Mouse (Mus musculus) midbrain, embryonic 11.5 days (tissue): ENCODE results near the gene Rpgrip1l. TPM values are rescaled to one million over a fixed set of nuclear protein-coding genes. Genes with fewer than 3 reads are reported as not detected.

Experiments
- ATAC-seq: fragments of 200-750 bp; cut with Nextera tagmentation; 2 replicates; pipeline ENCODE4 v1.8.0; 2017; ENCODE audit warnings: moderate TSS enrichment, moderate library complexity; ENCODE audit not compliant: low FRiP score
- DNase-seq: peaks from one replicate; pipeline ENCODE4 v3.0.0; 2015; ENCODE audit warnings: low spot score; ENCODE audit errors: missing footprints
- H3K27ac ChIP-seq: fragments of 300-500 bp; sonication (generic); 2 replicates; pipeline ENCODE4 v1.5.1; 2014; ENCODE audit warnings: low read depth, low read length
- H3K27me3 ChIP-seq: fragments of 300-500 bp; sonication (generic); 2 replicates; pipeline ENCODE4 v1.6.1; 2014; ENCODE audit warnings: mild to moderate bottlenecking, low read length, moderate library complexity, mixed read lengths; ENCODE audit not compliant: control insufficient read depth, insufficient read depth
- H3K36me3 ChIP-seq: fragments of 300-500 bp; sonication (generic); 2 replicates; pipeline ENCODE4 v1.6.1; 2014; ENCODE audit warnings: mild to moderate bottlenecking, low read length, moderate library complexity, mixed read lengths; ENCODE audit not compliant: control insufficient read depth, insufficient read depth
- H3K4me1 ChIP-seq: fragments of 300-500 bp; sonication (generic); 2 replicates; pipeline ENCODE4 v1.6.1; 2014; ENCODE audit warnings: low read length; ENCODE audit not compliant: control insufficient read depth, insufficient read depth
- H3K4me2 ChIP-seq: fragments of 300-500 bp; sonication (generic); 2 replicates; pipeline ENCODE4 v1.6.1; 2014; ENCODE audit warnings: mild to moderate bottlenecking, moderate library complexity
- H3K4me3 ChIP-seq: fragments of 300-500 bp; sonication (generic); 2 replicates; pipeline ENCODE4 v1.5.1; 2014; ENCODE audit warnings: low read depth, low read length
- H3K9ac ChIP-seq: fragments of 300-500 bp; sonication (generic); 2 replicates; pipeline ENCODE4 v1.6.1; 2014; ENCODE audit warnings: low read length
- H3K9me3 ChIP-seq: fragments of 300-500 bp; sonication (generic); 2 replicates; pipeline ENCODE4 v1.6.1; 2016; ENCODE audit warnings: low read length; ENCODE audit not compliant: control insufficient read depth
- WGBS: fragments of 180-500 bp; shearing (Covaris S2); extraction: QIAGEN DNeasy Blood & Tissue Kit; methylation state at CpG from one replicate; pipeline ENCODE4 v1.1.7; 2014; 5-methylcytosine and 5-hydroxymethylcytosine counted together
- polyA plus RNA-seq: library from polyadenylated mRNA; unstranded; fragments of >200 nt; fragmentation: Nextera tagmentation; extraction: Ambion mirVana; gene quantifications from 2 replicates; pipeline ENCODE4 v1.2.1, GENCODE M21; 2014

The Rpgrip1l gene
- polyA plus RNA-seq, 1 experiment from 2014 or later, result 13.9 TPM

DNA sequence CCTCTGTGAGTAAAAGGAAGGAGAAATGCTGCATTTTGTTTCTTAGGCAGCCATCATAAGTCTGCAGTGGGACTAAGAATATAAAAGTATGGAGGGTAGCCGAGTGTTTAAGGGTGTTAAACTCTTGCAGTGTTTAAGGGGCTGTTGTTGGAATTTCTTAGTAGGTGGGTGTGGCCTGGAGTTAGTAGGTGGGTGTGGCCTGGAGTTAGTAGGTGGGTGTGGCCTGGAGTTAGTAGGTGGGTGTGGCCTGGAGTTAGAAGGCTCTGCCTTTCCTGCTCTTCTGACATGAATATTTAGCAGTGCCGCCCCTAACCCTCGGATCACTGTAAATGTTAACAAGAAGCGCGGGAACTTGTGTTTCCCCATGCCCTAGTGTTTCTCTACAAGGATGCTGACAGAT lies 40.0 kb upstream of the Rpgrip1l start:
- no peak overlapping the region for H3K27ac ChIP-seq
- no peaks in the 10 kb centered on the region for H3K36me3 ChIP-seq
- H3K4me2 ChIP-seq, result no peak overlapping the region
- no peaks in the 10 kb centered on the region for H3K9me3 ChIP-seq
- whole genome bisulfite sequencing, result 88% methylated on average over 5 of the region's 5 CpGs
- no peak overlapping the region for H3K4me3 ChIP-seq
- H3K27me3 ChIP-seq, result no peaks in the 10 kb centered on the region
- ATAC-seq (no peak), DNase-seq (no peak)
- H3K4me1 ChIP-seq, result peaks cover 20% of the 10 kb centered on the region
- no peak overlapping the region for H3K9ac ChIP-seq

DNA sequence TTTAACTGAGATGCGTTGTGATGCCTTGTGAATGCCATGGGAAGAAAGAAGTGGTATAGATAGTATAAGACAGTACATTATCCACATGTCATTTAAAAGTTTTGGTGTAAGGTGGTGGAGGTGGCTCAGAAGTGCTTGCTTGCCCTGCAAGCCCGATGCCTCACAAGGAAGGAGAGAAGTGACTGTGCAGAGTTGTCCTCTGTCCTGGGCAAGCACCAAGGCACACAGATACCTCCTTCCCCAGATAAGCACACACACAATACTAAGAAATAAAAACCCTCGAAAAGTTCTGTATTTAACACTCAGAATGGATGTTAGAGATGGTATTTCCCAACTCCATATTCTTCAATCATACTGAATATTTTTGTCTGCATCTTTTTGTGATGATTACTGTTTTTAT lies 39.5 kb upstream of the Rpgrip1l start:
- no peak overlapping the region for H3K27ac ChIP-seq
- no peak overlapping the region for H3K4me3 ChIP-seq
- DNase-seq (no peak), ATAC-seq (no peak)
- no peaks in the 10 kb centered on the region for H3K36me3 ChIP-seq
- 93% methylated on average over 3 of the region's 3 CpGs for WGBS
- H3K9ac ChIP-seq, result no peak overlapping the region
- H3K4me1 ChIP-seq, result peaks cover 20% of the 10 kb centered on the region
- H3K9me3 ChIP-seq, result no peaks in the 10 kb centered on the region
- no peak overlapping the region for H3K4me2 ChIP-seq
- H3K27me3 ChIP-seq, result no peaks in the 10 kb centered on the region

DNA sequence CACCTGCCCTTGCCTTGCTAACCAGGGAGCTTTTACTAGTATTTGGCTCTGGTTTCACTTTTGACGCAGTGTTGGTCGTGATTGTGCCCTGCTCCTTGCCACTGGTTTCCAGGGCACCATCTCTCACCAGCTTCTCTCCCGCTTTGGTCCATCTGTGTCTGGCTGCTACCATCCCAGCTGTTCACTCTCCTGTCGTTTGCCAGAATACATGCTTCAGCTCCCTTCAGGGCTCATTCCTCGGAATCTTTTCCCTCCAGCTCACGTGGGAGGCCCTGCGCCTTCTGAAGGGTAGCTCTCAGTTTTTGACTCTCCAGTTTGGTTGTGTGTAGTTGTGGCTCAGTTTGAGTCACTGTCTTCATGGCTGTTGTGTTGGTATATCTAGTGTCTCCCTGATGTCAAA lies 37.6 kb upstream of the Rpgrip1l start:
- no peak overlapping the region for H3K4me2 ChIP-seq
- no peak for DNase-seq
- H3K27ac ChIP-seq, result no peak overlapping the region
- 80% methylated on average over 7 of the region's 7 CpGs for WGBS
- no peak overlapping the region for H3K9ac ChIP-seq
- peaks cover 14% of the 10 kb centered on the region for H3K4me1 ChIP-seq
- H3K27me3 ChIP-seq, result no peaks in the 10 kb centered on the region
- H3K36me3 ChIP-seq, result no peaks in the 10 kb centered on the region
- H3K9me3 ChIP-seq, result no peaks in the 10 kb centered on the region
- ATAC-seq, result no peak
- no peak overlapping the region for H3K4me3 ChIP-seq

DNA sequence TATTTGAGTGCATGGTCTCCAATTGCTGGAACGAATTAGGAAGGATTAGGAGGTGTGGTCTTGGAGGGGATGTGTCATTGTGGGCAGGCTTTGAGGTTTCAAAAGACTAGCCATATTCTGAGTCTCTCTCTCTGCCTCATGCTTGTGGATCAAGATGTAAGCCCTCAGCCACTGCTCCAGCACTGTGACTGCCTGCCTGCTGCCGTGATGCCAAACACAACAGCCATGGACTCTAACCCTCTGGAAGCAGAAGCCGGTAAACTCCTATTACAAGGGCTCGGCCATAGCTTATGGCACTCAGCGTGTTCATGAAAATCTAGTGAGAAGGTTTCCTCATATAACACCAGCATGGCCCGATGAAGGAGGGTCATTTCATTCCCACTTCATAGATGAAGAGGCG lies 36.8 kb upstream of the Rpgrip1l start:
- Histone ChIP-seq H3K27me3 (no peaks in the 10 kb centered on the region), H3K4me2 (no peak overlapping the region), H3K9me3 (no peaks in the 10 kb centered on the region), H3K27ac (no peak overlapping the region), H3K4me3 (no peak overlapping the region), H3K9ac (no peak overlapping the region), H3K4me1 (peaks cover 5% of the 10 kb centered on the region), H3K36me3 (no peaks in the 10 kb centered on the region)
- ATAC-seq (no peak), DNase-seq (no peak)
- 89% methylated on average over 7 of the region's 7 CpGs for WGBS

DNA sequence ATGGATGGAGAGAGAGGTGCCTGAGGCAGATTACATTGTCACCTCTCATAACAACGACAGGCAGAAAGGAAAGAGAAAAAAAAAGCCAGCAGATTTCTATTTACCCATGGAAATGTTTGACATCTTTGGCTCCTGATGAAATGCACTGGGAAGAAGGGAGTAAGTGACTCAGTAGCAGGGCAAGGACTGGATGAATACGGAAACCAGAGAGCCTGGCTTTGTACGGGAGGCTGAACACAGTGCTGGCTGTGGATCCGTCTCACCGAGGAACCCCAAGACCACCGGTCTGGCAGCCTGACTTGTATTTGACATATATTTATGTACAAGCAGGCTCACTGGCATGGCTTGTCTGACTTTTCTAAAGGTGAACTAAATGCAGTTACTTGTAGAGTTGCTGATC lies 34.5 kb upstream of the Rpgrip1l start:
- 84% methylated on average over 6 of the region's 6 CpGs for WGBS
- Histone ChIP-seq H3K36me3 (no peaks in the 10 kb centered on the region), H3K4me1 (peaks cover 2% of the 10 kb centered on the region; the same call in 1 of the 2 replicates), H3K4me2 (no peak overlapping the region), H3K9me3 (no peaks in the 10 kb centered on the region), H3K27ac (no peak overlapping the region), H3K27me3 (no peaks in the 10 kb centered on the region), H3K4me3 (no peak overlapping the region), H3K9ac (no peak overlapping the region)
- ATAC-seq (no peak), DNase-seq (no peak)

DNA sequence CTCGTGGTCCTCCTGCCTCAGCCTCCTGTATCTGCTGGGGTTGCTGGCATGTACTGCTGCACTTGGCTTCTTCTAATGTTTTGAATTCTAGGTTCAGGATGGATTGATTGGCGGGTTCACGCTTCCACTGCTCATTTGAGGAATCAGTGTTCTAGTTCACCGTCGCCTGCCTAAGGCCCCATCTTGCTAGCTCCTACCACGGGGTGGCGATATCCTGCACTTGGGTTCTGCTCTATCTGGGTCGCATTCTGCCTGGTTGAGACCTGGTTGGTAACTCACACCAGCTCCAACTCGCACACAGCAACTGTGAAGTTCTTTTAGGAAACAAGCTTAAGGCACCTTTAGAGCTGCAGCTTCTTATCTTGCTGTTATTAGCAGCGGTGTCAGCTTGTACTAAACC lies 34.1 kb upstream of the Rpgrip1l start:
- ATAC-seq (no peak), DNase-seq (no peak)
- H3K4me2 ChIP-seq, result no peak overlapping the region
- no peaks in the 10 kb centered on the region for H3K9me3 ChIP-seq
- H3K27ac ChIP-seq, result no peak overlapping the region
- no peaks in the 10 kb centered on the region for H3K36me3 ChIP-seq
- H3K4me3 ChIP-seq, result no peak overlapping the region
- 87% methylated on average over 10 of the region's 10 CpGs for WGBS
- H3K9ac ChIP-seq, result no peak overlapping the region
- no peaks in the 10 kb centered on the region for H3K27me3 ChIP-seq
- peaks cover 6% of the 10 kb centered on the region; the same call in 1 of the 2 replicates for H3K4me1 ChIP-seq

DNA sequence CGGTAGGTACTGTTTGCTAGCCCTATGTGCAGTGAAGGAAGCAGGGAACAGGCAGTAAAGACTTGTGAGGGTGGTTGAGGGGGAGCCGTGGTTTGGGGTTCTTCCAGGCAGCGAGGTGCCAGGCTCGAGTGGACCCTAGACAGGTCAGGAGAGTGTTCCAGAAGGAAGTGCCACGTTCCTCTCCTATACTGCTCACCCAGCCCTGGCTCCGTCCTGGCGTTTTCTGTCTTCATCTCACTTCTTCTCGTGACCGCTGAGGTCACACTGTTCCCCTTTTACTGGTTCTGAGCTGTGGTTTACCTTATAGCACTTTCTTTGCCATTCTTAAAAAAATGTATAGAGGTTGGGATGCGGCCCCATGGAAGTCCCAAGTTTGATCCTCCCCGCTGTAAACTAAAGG lies 31.6 kb upstream of the Rpgrip1l start:
- H3K9ac ChIP-seq, result no peak overlapping the region
- H3K36me3 ChIP-seq, result no peaks in the 10 kb centered on the region
- ATAC-seq (no peak), DNase-seq (no peak)
- WGBS, result 86% methylated on average over 11 of the region's 11 CpGs
- no peak overlapping the region for H3K4me3 ChIP-seq
- H3K27ac ChIP-seq, result no peak overlapping the region
- H3K27me3 ChIP-seq, result no peaks in the 10 kb centered on the region
- no peak overlapping the region for H3K4me2 ChIP-seq
- peaks cover 6% of the 10 kb centered on the region; the same call in 1 of the 2 replicates for H3K4me1 ChIP-seq
- no peaks in the 10 kb centered on the region for H3K9me3 ChIP-seq

DNA sequence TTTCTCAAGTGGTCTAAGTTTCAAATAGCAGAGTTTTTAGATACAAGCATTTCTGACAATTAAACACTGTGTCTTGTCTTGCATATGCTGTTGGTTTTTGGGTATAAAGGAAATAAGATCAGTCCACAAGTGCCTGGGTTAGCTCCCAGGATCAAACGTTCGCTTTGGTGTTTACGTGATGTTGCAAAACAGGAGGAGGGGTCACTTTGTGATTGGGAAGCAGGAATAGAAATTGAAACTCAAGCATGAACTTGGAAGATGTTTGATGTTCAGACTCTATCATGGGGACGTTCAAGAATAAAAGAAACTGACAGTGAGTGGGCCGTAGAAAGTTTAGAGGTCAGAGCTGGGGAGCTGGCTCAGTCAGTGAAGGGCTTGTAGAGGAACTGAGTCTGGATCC lies 29.7 kb upstream of the Rpgrip1l start:
- ATAC-seq (no peak), DNase-seq (no peak)
- Histone ChIP-seq H3K4me2 (no peak overlapping the region), H3K27ac (no peak overlapping the region), H3K4me3 (no peak overlapping the region), H3K27me3 (no peaks in the 10 kb centered on the region), H3K9ac (no peak overlapping the region), H3K9me3 (no peaks in the 10 kb centered on the region), H3K36me3 (no peaks in the 10 kb centered on the region), H3K4me1 (peaks cover 6% of the 10 kb centered on the region; the same call in 1 of the 2 replicates)
- 66% methylated on average over 5 of the region's 5 CpGs for WGBS

DNA sequence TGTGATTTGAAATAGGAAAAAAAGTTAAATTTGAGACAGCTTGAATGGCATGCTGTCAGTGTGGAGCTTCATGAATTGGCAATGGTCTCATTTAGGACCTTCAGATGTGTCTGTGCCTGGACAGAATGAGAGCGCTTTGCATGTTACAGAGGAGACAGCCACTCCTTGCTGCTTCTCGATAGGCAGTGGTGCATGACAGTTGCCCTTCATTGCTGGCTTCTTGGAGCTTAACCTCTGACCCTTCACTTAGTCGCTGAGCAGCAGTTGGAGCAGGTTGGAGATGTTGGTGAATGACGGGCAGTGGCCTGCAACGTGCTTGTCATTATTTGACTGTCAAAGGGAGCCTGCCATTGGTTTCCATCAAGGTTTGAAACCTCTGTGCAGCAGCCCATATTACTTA lies 29.1 kb upstream of the Rpgrip1l start:
- H3K27me3 ChIP-seq, result no peaks in the 10 kb centered on the region
- WGBS, result 15% methylated on average over 5 of the region's 5 CpGs
- DNase-seq, result no peak
- no peak overlapping the region for H3K4me2 ChIP-seq
- H3K4me3 ChIP-seq, result no peak overlapping the region
- H3K9ac ChIP-seq, result no peak overlapping the region
- no peaks in the 10 kb centered on the region; the same call in 1 of the 2 replicates for H3K9me3 ChIP-seq
- H3K4me1 ChIP-seq, result peaks cover 6% of the 10 kb centered on the region; the same call in 1 of the 2 replicates
- no peaks in the 10 kb centered on the region for H3K36me3 ChIP-seq
- ATAC-seq, result no peak
- no peak overlapping the region for H3K27ac ChIP-seq

DNA sequence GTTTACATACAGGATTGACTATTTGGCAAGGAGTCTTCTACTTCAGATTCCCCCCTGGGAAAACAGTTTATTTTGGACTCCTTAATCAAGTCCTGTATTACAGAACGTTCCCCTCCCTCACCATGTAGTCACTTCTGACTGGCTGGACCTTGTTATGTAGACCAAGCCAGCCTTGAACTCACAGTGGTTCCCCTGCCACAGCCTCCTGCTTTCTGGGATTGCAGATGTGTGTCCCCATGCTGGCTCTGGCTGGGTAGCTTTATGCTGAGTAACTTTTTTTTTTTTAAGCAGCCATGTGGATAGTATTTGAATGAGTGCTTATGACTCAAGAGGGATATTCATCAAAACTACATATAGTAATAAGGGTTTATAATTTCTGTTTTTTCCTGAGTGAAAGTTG lies 27.7 kb upstream of the Rpgrip1l start:
- Histone ChIP-seq H3K27ac (no peak overlapping the region), H3K9ac (no peak overlapping the region), H3K36me3 (no peaks in the 10 kb centered on the region), H3K4me2 (no peak overlapping the region), H3K27me3 (no peaks in the 10 kb centered on the region), H3K9me3 (no peaks in the 10 kb centered on the region; the same call in 1 of the 2 replicates), H3K4me3 (no peak overlapping the region), H3K4me1 (peaks cover 6% of the 10 kb centered on the region; the same call in 1 of the 2 replicates)
- WGBS, result 73% methylated on average over 1 of the region's 1 CpGs
- DNase-seq (no peak), ATAC-seq (no peak)
